Comparison of ENCODE assay signal across 12 mouse cellular contexts in the genomic region with DNA sequence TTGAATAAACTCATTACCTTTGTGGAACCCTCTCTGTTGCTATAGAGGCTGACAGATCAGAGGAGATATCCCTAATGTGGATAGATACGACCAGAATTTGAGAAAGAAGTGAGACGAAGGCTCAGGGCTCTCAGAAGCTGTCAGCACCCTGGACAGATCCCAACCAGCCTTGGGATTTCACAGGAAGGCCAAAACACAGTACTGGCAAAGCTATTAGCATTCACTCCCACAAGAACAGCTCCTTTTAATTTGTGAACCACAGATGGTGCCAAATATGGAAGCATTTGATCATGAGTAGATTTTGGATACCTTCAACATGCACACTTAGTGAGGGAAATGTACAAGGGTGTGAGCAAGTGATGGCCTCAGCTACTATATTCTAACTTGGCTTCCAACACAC.
A peak's percentile ranks its signal among the peaks of the same experiment; 100 is the strongest.
DNase-seq lines count a peak whose midpoint lies in the region; ATAC-seq and TF ChIP-seq lines count a peak whose summit lies in the region.
"Had no signal": no experiment of that assay in that cellular context is flagged by ENCODE, and none has a peak within 500 bp of the region (broad histone marks: within the 10 kb centered on the region; RNA-seq: fewer than 3 reads in every experiment).

No protein-coding gene starts in this region.

- H3K4me2 ChIP-seq in hindbrain, embryonic 16.5 days (ENCODE audit: low read length), result no peak overlapping the region
- H3K4me2 ChIP-seq in stomach, postnatal 0 days (replicated peaks; ENCODE audit: low read depth), result no peak overlapping the region
- H3K4me2 ChIP-seq: embryonic facial prominence, embryonic 12.5 days; hindbrain, embryonic 12.5 days had no signal

- no peak for TF ChIP-seq EP300 in stomach, postnatal 0 days (optimal IDR thresholded peaks at IDR 0.05)

- no peak for TF ChIP-seq CTCF in stomach, postnatal 0 days (IDR thresholded peaks at IDR 0.05; ENCODE audit: low read depth)

- no peak for ATAC-seq in hindbrain, embryonic 16.5 days
- no peak for ATAC-seq in stomach, postnatal 0 days (ENCODE audit: low FRiP score, low TSS enrichment)

- no peaks in the 10 kb centered on the region for H3K27me3 ChIP-seq in hindbrain, embryonic 10.5 days (ENCODE audit: insufficient read depth, poor library complexity, severe bottlenecking)
- no peaks in the 10 kb centered on the region for H3K27me3 ChIP-seq in hindbrain, embryonic 16.5 days (replicated peaks; ENCODE audit: control insufficient read depth, insufficient read depth, low read length)
- H3K27me3 ChIP-seq in stomach, postnatal 0 days (ENCODE audit: control insufficient read depth, insufficient read depth, low read length), result no peaks in the 10 kb centered on the region
- H3K27me3 ChIP-seq: embryonic facial prominence, embryonic 12.5 days; hindbrain, embryonic 12.5 days; megakaryocyte, embryonic 14.5 days had no signal

- H3K9ac ChIP-seq in hindbrain, embryonic 16.5 days (ENCODE audit: low read depth, low read length), result no peak overlapping the region
- no peak overlapping the region for H3K9ac ChIP-seq in stomach, postnatal 0 days (ENCODE audit: low read length)
- H3K9ac ChIP-seq: embryonic facial prominence, embryonic 12.5 days; hindbrain, embryonic 12.5 days had no signal

- no peaks in the 10 kb centered on the region for H3K36me3 ChIP-seq in hindbrain, embryonic 10.5 days
- H3K36me3 ChIP-seq in hindbrain, embryonic 16.5 days (ENCODE audit: control insufficient read depth, insufficient read depth, low read length), result no peaks in the 10 kb centered on the region
- no peaks in the 10 kb centered on the region for H3K36me3 ChIP-seq in stomach, postnatal 0 days (ENCODE audit: control insufficient read depth, insufficient read depth, low read length)
- H3K36me3 ChIP-seq: embryonic facial prominence, embryonic 12.5 days; hindbrain, embryonic 12.5 days had no signal

- H3K9me3 ChIP-seq in hindbrain, embryonic 10.5 days, result no peaks in the 10 kb centered on the region
- H3K9me3 ChIP-seq in hindbrain, embryonic 16.5 days (ENCODE audit: control insufficient read depth, low read length), result no peaks in the 10 kb centered on the region
- H3K9me3 ChIP-seq in stomach, postnatal 0 days (ENCODE audit: control insufficient read depth, low read length), result no peaks in the 10 kb centered on the region
- H3K9me3 ChIP-seq: embryonic facial prominence, embryonic 12.5 days; hindbrain, embryonic 12.5 days had no signal

- H3K4me1 ChIP-seq in hindbrain, embryonic 10.5 days (replicated peaks), result peaks cover 6% of the 10 kb centered on the region; the same call in 1 of the 2 replicates
- no peaks in the 10 kb centered on the region for H3K4me1 ChIP-seq in hindbrain, embryonic 16.5 days (ENCODE audit: control insufficient read depth, insufficient read depth, low read depth, low read length)
- no peaks in the 10 kb centered on the region for H3K4me1 ChIP-seq in stomach, postnatal 0 days (replicated peaks; ENCODE audit: control insufficient read depth, insufficient read depth)
- H3K4me1 ChIP-seq: embryonic facial prominence, embryonic 12.5 days; hindbrain, embryonic 12.5 days; megakaryocyte, embryonic 14.5 days had no signal

- peak; percentile 34 for DNase-seq in hindbrain, embryonic 10.5 days (ENCODE audit: low spot score)
- peak; percentile 57 for DNase-seq in testis, postnatal 10 days (ENCODE audit: low spot score)
- DNase-seq in testis, postnatal 14 days (ENCODE audit: low spot score), result no peak
- peak; percentile 24 for DNase-seq in embryo, embryonic 9.5 days (ENCODE audit: extremely low spot score)
- DNase-seq in stomach, postnatal 0 days (ENCODE audit: low spot score), result peak; percentile 27
- no peak for DNase-seq in cerebellum, adult 8-10 months
- DNase-seq in cerebellum, adult 18-20 months, result no peak
- DNase-seq: left cerebral cortex, postnatal 4 days had no signal

- no peak overlapping the region for H3K27ac ChIP-seq in hindbrain, embryonic 10.5 days
- H3K27ac ChIP-seq in hindbrain, embryonic 16.5 days (ENCODE audit: low read depth, low read length), result no peak overlapping the region
- H3K27ac ChIP-seq in stomach, postnatal 0 days (replicated peaks), result no peak overlapping the region
- H3K27ac ChIP-seq: embryonic facial prominence, embryonic 12.5 days; hindbrain, embryonic 12.5 days had no signal

- 31% methylated on average over 2 of the region's 2 CpGs for WGBS in hindbrain, embryonic 10.5 days
- 39% methylated on average over 2 of the region's 2 CpGs for WGBS in hindbrain, embryonic 16.5 days
- WGBS in stomach, postnatal 0 days, result 28% methylated on average over 2 of the region's 2 CpGs

- no peak overlapping the region for H3K4me3 ChIP-seq in hindbrain, embryonic 10.5 days
- H3K4me3 ChIP-seq in hindbrain, embryonic 16.5 days (ENCODE audit: low read length), result no peak overlapping the region
- no peak overlapping the region for H3K4me3 ChIP-seq in stomach, postnatal 0 days (ENCODE audit: low read depth, low read length)
- H3K4me3 ChIP-seq: embryonic facial prominence, embryonic 12.5 days; hindbrain, embryonic 12.5 days; megakaryocyte, embryonic 14.5 days had no signal

Comparison
In these comparisons a context has a peak if more than half of its experiments do, and no peak if none do; other contexts are left out.
1. DNase-seq: peak in hindbrain, embryonic 10.5 days (single experiment), testis, postnatal 10 days (single experiment), embryo, embryonic 9.5 days (single experiment) and stomach, postnatal 0 days (single experiment); none in testis, postnatal 14 days (single experiment), cerebellum, adult 8-10 months (single experiment) and cerebellum, adult 18-20 months (0 of 2).